Mouse (Mus musculus): Measurements from ENCODE around the gene Tsc22d1. TPM values are rescaled to one million over a fixed set of nuclear protein-coding genes. Genes with fewer than 3 reads are reported as not detected.

Tsc22d1 gene
- 316 and 382 TPM in 2 replicates for polyA plus RNA-seq (2014; fragmentation: Nextera tagmentation; extraction: Ambion mirVana)

- ATAC-seq (ENCODE audit: insufficient number of reproducible peaks, insufficient read depth, low FRiP score, low read depth) = no peak
- Histone ChIP-seq H3K4me2 (ENCODE audit: low read length) (peak within 1 kb of the TSS; percentile 74), H3K27me3 (ENCODE audit: control insufficient read depth, insufficient read depth, low read length) (no peaks in the 10 kb centered on the region), H3K9ac (ENCODE audit: low read length) (peak within 1 kb of the TSS; percentile 98), H3K36me3 (ENCODE audit: control insufficient read depth, insufficient read depth, low read length) (peaks cover 18% of the 10 kb centered on the region), H3K4me3 (ENCODE audit: control insufficient read depth in 1 of 2, insufficient read depth in 1 of 2, low read depth in 1 of 2, low read length in 2 of 2) (peak within 1 kb of the TSS; percentile 91 to 94), H3K9me3 (ENCODE audit: control insufficient read depth, low read length) (no peaks in the 10 kb centered on the region), H3K4me1 (ENCODE audit: control insufficient read depth in 2 of 2, insufficient read depth in 2 of 2, low read length in 2 of 2) (peaks cover 11 to 28% of the 10 kb centered on the region in 2 experiments), H3K27ac (replicated peaks in 1 of 2; ENCODE audit: control insufficient read depth in 1 of 2, insufficient read depth in 1 of 2, low read depth in 2 of 2, low read length in 2 of 2) (peak within 1 kb of the TSS; percentile 92 to 98)
- under 1% methylated on average over 76 of the region's 128 CpGs for WGBS
Measured at GRCm38 (mm10) chr14:76414862-76415780, at the start of gene Tsc22d1. Gene Tsc22d1 (plus strand): TSS chr14:76414961.

- H3K27ac ChIP-seq (replicated peaks in 1 of 2; ENCODE audit: control insufficient read depth in 1 of 2, insufficient read depth in 1 of 2, low read depth in 2 of 2, low read length in 2 of 2) = no peak overlapping the region
- H3K4me1 ChIP-seq (ENCODE audit: control insufficient read depth in 2 of 2, insufficient read depth in 2 of 2, low read length in 2 of 2) = peaks cover 0 to 3% of the 10 kb centered on the region in 2 experiments; a peak in 2 of 4 replicates
- H3K4me3 ChIP-seq (ENCODE audit: control insufficient read depth in 1 of 2, insufficient read depth in 1 of 2, low read depth in 1 of 2, low read length in 2 of 2) = no peak overlapping the region
- H3K27me3 ChIP-seq (ENCODE audit: control insufficient read depth, insufficient read depth, low read length) = no peaks in the 10 kb centered on the region
- no peak overlapping the region for H3K9ac ChIP-seq (ENCODE audit: low read length)
- no peaks in the 10 kb centered on the region for H3K36me3 ChIP-seq (ENCODE audit: control insufficient read depth, insufficient read depth, low read length)
- WGBS = 88% methylated on average over 6 of the region's 6 CpGs
- no peak for ATAC-seq (ENCODE audit: insufficient number of reproducible peaks, insufficient read depth, low FRiP score, low read depth)
- H3K9me3 ChIP-seq (ENCODE audit: control insufficient read depth, low read length) = no peaks in the 10 kb centered on the region
- H3K4me2 ChIP-seq (ENCODE audit: low read length) = no peak overlapping the region
Measured at GRCm38 (mm10) chr14:76373638-76374037, 41.1 kb upstream of the Tsc22d1 start.

GRCm38 (mm10) chr14:76374601-76375000 lies 40.2 kb upstream of the Tsc22d1 start:
- H3K27ac ChIP-seq (replicated peaks in 1 of 2; ENCODE audit: control insufficient read depth in 1 of 2, insufficient read depth in 1 of 2, low read depth in 2 of 2, low read length in 2 of 2) = no peak overlapping the region
- no peaks in the 10 kb centered on the region for H3K36me3 ChIP-seq (ENCODE audit: control insufficient read depth, insufficient read depth, low read length)
- H3K27me3 ChIP-seq (ENCODE audit: control insufficient read depth, insufficient read depth, low read length) = no peaks in the 10 kb centered on the region
- H3K4me3 ChIP-seq (ENCODE audit: control insufficient read depth in 1 of 2, insufficient read depth in 1 of 2, low read depth in 1 of 2, low read length in 2 of 2) = no peak overlapping the region
- no peak for ATAC-seq (ENCODE audit: insufficient number of reproducible peaks, insufficient read depth, low FRiP score, low read depth)
- no peaks in the 10 kb centered on the region for H3K9me3 ChIP-seq (ENCODE audit: control insufficient read depth, low read length)
- H3K4me2 ChIP-seq (ENCODE audit: low read length) = no peak overlapping the region
- WGBS = 78% methylated on average over 6 of the region's 6 CpGs
- H3K9ac ChIP-seq (ENCODE audit: low read length) = no peak overlapping the region
- peaks cover 0 to 3% of the 10 kb centered on the region in 2 experiments; a peak in 2 of 4 replicates for H3K4me1 ChIP-seq (ENCODE audit: control insufficient read depth in 2 of 2, insufficient read depth in 2 of 2, low read length in 2 of 2)

- WGBS = 60% methylated on average over 5 of the region's 5 CpGs
- no peak for ATAC-seq (ENCODE audit: insufficient number of reproducible peaks, insufficient read depth, low FRiP score, low read depth)
- H3K4me1 ChIP-seq (ENCODE audit: control insufficient read depth in 2 of 2, insufficient read depth in 2 of 2, low read length in 2 of 2) = peaks cover 0 to 3% of the 10 kb centered on the region in 2 experiments; a peak in 2 of 4 replicates
- H3K9ac ChIP-seq (ENCODE audit: low read length) = no peak overlapping the region
- H3K36me3 ChIP-seq (ENCODE audit: control insufficient read depth, insufficient read depth, low read length) = no peaks in the 10 kb centered on the region
- H3K4me2 ChIP-seq (ENCODE audit: low read length) = no peak overlapping the region
- no peak overlapping the region for H3K27ac ChIP-seq (replicated peaks in 1 of 2; ENCODE audit: control insufficient read depth in 1 of 2, insufficient read depth in 1 of 2, low read depth in 2 of 2, low read length in 2 of 2)
- no peak overlapping the region for H3K4me3 ChIP-seq (ENCODE audit: control insufficient read depth in 1 of 2, insufficient read depth in 1 of 2, low read depth in 1 of 2, low read length in 2 of 2)
- no peaks in the 10 kb centered on the region for H3K9me3 ChIP-seq (ENCODE audit: control insufficient read depth, low read length)
- no peaks in the 10 kb centered on the region for H3K27me3 ChIP-seq (ENCODE audit: control insufficient read depth, insufficient read depth, low read length)
Measured at GRCm38 (mm10) chr14:76376561-76376960, 38.2 kb upstream of the Tsc22d1 start.

GRCm38 (mm10) chr14:76379411-76379810 lies 35.4 kb upstream of the Tsc22d1 start:
- no peaks in the 10 kb centered on the region for H3K36me3 ChIP-seq (ENCODE audit: control insufficient read depth, insufficient read depth, low read length)
- no peaks in the 10 kb centered on the region for H3K9me3 ChIP-seq (ENCODE audit: control insufficient read depth, low read length)
- H3K4me2 ChIP-seq (ENCODE audit: low read length) = no peak overlapping the region
- no peak for ATAC-seq (ENCODE audit: insufficient number of reproducible peaks, insufficient read depth, low FRiP score, low read depth)
- no peak overlapping the region for H3K9ac ChIP-seq (ENCODE audit: low read length)
- H3K4me3 ChIP-seq (ENCODE audit: control insufficient read depth in 1 of 2, insufficient read depth in 1 of 2, low read depth in 1 of 2, low read length in 2 of 2) = no peak overlapping the region
- no peaks in the 10 kb centered on the region for H3K27me3 ChIP-seq (ENCODE audit: control insufficient read depth, insufficient read depth, low read length)
- 85% methylated on average over 3 of the region's 3 CpGs for WGBS
- peaks cover 0 to 3% of the 10 kb centered on the region in 2 experiments; a peak in 2 of 4 replicates for H3K4me1 ChIP-seq (ENCODE audit: control insufficient read depth in 2 of 2, insufficient read depth in 2 of 2, low read length in 2 of 2)
- H3K27ac ChIP-seq (replicated peaks in 1 of 2; ENCODE audit: control insufficient read depth in 1 of 2, insufficient read depth in 1 of 2, low read depth in 2 of 2, low read length in 2 of 2) = no peak overlapping the region

- WGBS = 71% methylated on average over 7 of the region's 7 CpGs
- Histone ChIP-seq H3K9me3 (ENCODE audit: control insufficient read depth, low read length) (no peaks in the 10 kb centered on the region; the same call in 1 of the 2 replicates), H3K4me2 (ENCODE audit: low read length) (no peak overlapping the region), H3K27me3 (ENCODE audit: control insufficient read depth, insufficient read depth, low read length) (no peaks in the 10 kb centered on the region), H3K27ac (replicated peaks in 1 of 2; ENCODE audit: control insufficient read depth in 1 of 2, insufficient read depth in 1 of 2, low read depth in 2 of 2, low read length in 2 of 2) (no peak overlapping the region), H3K36me3 (ENCODE audit: control insufficient read depth, insufficient read depth, low read length) (no peaks in the 10 kb centered on the region), H3K4me1 (ENCODE audit: control insufficient read depth in 2 of 2, insufficient read depth in 2 of 2, low read length in 2 of 2) (no peaks in the 10 kb centered on the region), H3K9ac (ENCODE audit: low read length) (no peak overlapping the region), H3K4me3 (ENCODE audit: control insufficient read depth in 1 of 2, insufficient read depth in 1 of 2, low read depth in 1 of 2, low read length in 2 of 2) (no peak overlapping the region)
- no peak for ATAC-seq (ENCODE audit: insufficient number of reproducible peaks, insufficient read depth, low FRiP score, low read depth)
Measured at GRCm38 (mm10) chr14:76388025-76388424, 26.7 kb upstream of the Tsc22d1 start.

- Histone ChIP-seq H3K9me3 (ENCODE audit: control insufficient read depth, low read length) (no peaks in the 10 kb centered on the region), H3K4me2 (ENCODE audit: low read length) (no peak overlapping the region), H3K4me3 (ENCODE audit: control insufficient read depth in 1 of 2, insufficient read depth in 1 of 2, low read depth in 1 of 2, low read length in 2 of 2) (no peak overlapping the region), H3K27ac (replicated peaks in 1 of 2; ENCODE audit: control insufficient read depth in 1 of 2, insufficient read depth in 1 of 2, low read depth in 2 of 2, low read length in 2 of 2) (no peak overlapping the region), H3K36me3 (ENCODE audit: control insufficient read depth, insufficient read depth, low read length) (no peaks in the 10 kb centered on the region), H3K9ac (ENCODE audit: low read length) (no peak overlapping the region), H3K27me3 (ENCODE audit: control insufficient read depth, insufficient read depth, low read length) (no peaks in the 10 kb centered on the region), H3K4me1 (ENCODE audit: control insufficient read depth in 2 of 2, insufficient read depth in 2 of 2, low read length in 2 of 2) (no peaks in the 10 kb centered on the region)
- ATAC-seq (ENCODE audit: insufficient number of reproducible peaks, insufficient read depth, low FRiP score, low read depth) = no peak
Measured at GRCm38 (mm10) chr14:76398251-76398650, 16.5 kb upstream of the Tsc22d1 start.
